Mouse (Mus musculus): ENCODE results near the gene Atp13a1.

Atp13a1 gene

GRCm38 (mm10) chr8:69848951-69849350, 58.0 kb downstream of the Atp13a1 start:
- DNase-seq (ENCODE audit: extremely low spot score, low spot score) = no peak

GRCm38 (mm10) chr8:69849899-69850298, 58.9 kb downstream of the Atp13a1 start:
- DNase-seq (ENCODE audit: extremely low spot score, low spot score) = no peak

- DNase-seq (ENCODE audit: extremely low spot score, low spot score) = no peak
These were observed 60.1 kb downstream of the Atp13a1 start for GRCm38 (mm10) chr8:69850926-69851506.

- DNase-seq (ENCODE audit: extremely low spot score, low spot score) = no peak
These were observed 62.9 kb downstream of the Atp13a1 start for GRCm38 (mm10) chr8:69853869-69854268.
